In the genomic region with DNA sequence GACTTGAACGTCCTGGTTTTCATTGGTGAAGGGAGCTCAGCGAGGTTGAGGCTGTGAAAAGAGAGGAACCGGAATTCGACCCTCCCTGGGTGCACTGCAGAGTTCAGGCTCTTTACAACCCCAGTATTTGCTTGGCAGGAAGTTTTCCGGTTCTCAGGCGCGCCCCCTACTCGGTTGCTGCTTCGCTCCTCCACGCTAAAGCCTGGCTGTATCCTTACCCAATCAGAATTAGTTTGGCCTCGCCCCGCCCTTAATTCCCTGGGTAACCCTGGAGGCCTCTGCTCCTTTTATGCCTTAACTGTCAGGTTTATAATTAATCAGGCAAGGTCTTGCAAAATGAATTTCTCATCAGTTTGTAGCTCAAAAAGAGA, we compare ENCODE assay signal across 8 mouse cellular contexts. TPM values are rescaled to one million over a fixed set of nuclear protein-coding genes. Genes with fewer than 3 reads are reported as not detected.
A peak's percentile ranks its signal among the peaks of the same experiment; 100 is the strongest.
DNase-seq lines count a peak whose midpoint lies in the region; ATAC-seq and TF ChIP-seq lines count a peak whose summit lies in the region.

No protein-coding gene starts in this region.

- TF ChIP-seq POLR2A in ES-Bruce4 (IDR thresholded peaks at IDR 0.05; ENCODE audit: insufficient read depth, low read length): no peak
- no peak for TF ChIP-seq POLR2A in small intestine, adult 2 months (IDR thresholded peaks at IDR 0.05; ENCODE audit: low read depth, low read length)

- H3K9ac ChIP-seq in ES-Bruce4 (ENCODE audit: low read depth, poor library complexity, severe bottlenecking): peak overlapping the region; percentile 88
- H3K9ac ChIP-seq in hindbrain, embryonic 11.5 days (ENCODE audit: low read depth, low read length): no peak overlapping the region

- peak; percentile 42 for TF ChIP-seq CTCF in ES-Bruce4 (IDR thresholded peaks at IDR 0.05; ENCODE audit: low read depth, low read length)
- TF ChIP-seq CTCF in small intestine, adult 2 months (IDR thresholded peaks at IDR 0.05; ENCODE audit: extremely low read depth, insufficient read length, insufficient replicate concordance, low read depth, low read length): 0 out of 2 replicates have a peak, but pooled peaks have one; percentile 10

- peak; percentile 79 for ATAC-seq in hindbrain, embryonic 11.5 days (ENCODE audit: low FRiP score)
- peak; percentile 72 for ATAC-seq in megakaryocyte-erythroid progenitor cell, adult 5-6 weeks (replicated peaks; ENCODE audit: low FRiP score, low TSS enrichment, poor library complexity, severe bottlenecking)
- no peak for ATAC-seq in erythroblast, adult 5-6 weeks (replicated peaks; ENCODE audit: low FRiP score, poor library complexity, severe bottlenecking)

- no peaks in the 10 kb centered on the region for H3K27me3 ChIP-seq in ES-Bruce4 (ENCODE audit: control insufficient read depth, insufficient read depth, low read length, poor library complexity, severe bottlenecking)
- peaks cover 19% of the 10 kb centered on the region for H3K27me3 ChIP-seq in hindbrain, embryonic 11.5 days (ENCODE audit: control insufficient read depth, insufficient read depth, low read length)
- no peaks in the 10 kb centered on the region for H3K27me3 ChIP-seq in small intestine, adult 2 months (ENCODE audit: control insufficient read depth, insufficient read depth, low read length)

- no peaks in the 10 kb centered on the region for H3K9me3 ChIP-seq in ES-Bruce4 (replicated peaks; ENCODE audit: control insufficient read depth, insufficient read depth, low read length, poor library complexity, severe bottlenecking)
- no peaks in the 10 kb centered on the region for H3K9me3 ChIP-seq in hindbrain, embryonic 11.5 days (ENCODE audit: control insufficient read depth, low read length)

- peak overlapping the region; percentile 60 for H3K27ac ChIP-seq in ES-Bruce4 (ENCODE audit: insufficient read depth, low read length)
- no peak overlapping the region for H3K27ac ChIP-seq in hindbrain, embryonic 11.5 days (ENCODE audit: low read depth, low read length)
- H3K27ac ChIP-seq in small intestine, adult 2 months (ENCODE audit: insufficient read depth, low read depth, low read length): peak overlapping the region; percentile 98

- no peaks in the 10 kb centered on the region for H3K4me1 ChIP-seq in ES-Bruce4 (ENCODE audit: control insufficient read depth, insufficient read depth, low read length)
- no peaks in the 10 kb centered on the region for H3K4me1 ChIP-seq in hindbrain, embryonic 11.5 days (replicated peaks; ENCODE audit: control insufficient read depth, insufficient read depth, low read length)
- peaks cover 9% of the 10 kb centered on the region for H3K4me1 ChIP-seq in small intestine, adult 2 months (ENCODE audit: control insufficient read depth, insufficient read depth, insufficient read length, low read length)

- H3K4me2 ChIP-seq in hindbrain, embryonic 11.5 days (replicated peaks; ENCODE audit: low read depth, low read length): peak overlapping the region; percentile 100

- peak; percentile 65 for DNase-seq in brain, adult 2 months (ENCODE audit: low read depth, low spot score)
- DNase-seq in frontal cortex, postnatal 10 days (ENCODE audit: low spot score in 2 of 2): peak; percentile 35 to 67
- DNase-seq in hindbrain, embryonic 11.5 days (ENCODE audit: low spot score): peak; percentile 79
- peak; percentile 65 to 83 for DNase-seq in left cerebral cortex, postnatal 10 days (ENCODE audit: extremely low spot score in 1 of 2, low spot score in 2 of 2)

- WGBS in hindbrain, embryonic 11.5 days: 0% methylated on average over 12 of the region's 12 CpGs
- WGBS in small intestine, adult 2 months: 1% methylated on average over 12 of the region's 12 CpGs

- no peaks in the 10 kb centered on the region for H3K36me3 ChIP-seq in ES-Bruce4 (ENCODE audit: control insufficient read depth, insufficient read depth, low read length, poor library complexity, severe bottlenecking)
- no peaks in the 10 kb centered on the region for H3K36me3 ChIP-seq in hindbrain, embryonic 11.5 days (ENCODE audit: control insufficient read depth, insufficient read depth, low read length)
- H3K36me3 ChIP-seq in small intestine, adult 2 months (ENCODE audit: control insufficient read depth, insufficient read depth, low read length): no peaks in the 10 kb centered on the region

- peak overlapping the region; percentile 76 for H3K4me3 ChIP-seq in ES-Bruce4 (ENCODE audit: low read depth, low read length)
- peak overlapping the region; percentile 78 for H3K4me3 ChIP-seq in hindbrain, embryonic 11.5 days (ENCODE audit: low read depth, low read length)
- H3K4me3 ChIP-seq in small intestine, adult 2 months (ENCODE audit: low read depth, low read length): peak overlapping the region; percentile 91

- intact Hi-C loops in left cerebral cortex, postnatal 10 days (cut with DNase I): loop anchor here (2.0 to 5.0 kb wide), 2 partner anchors 35 to 102 kb away; no protein-coding TSS in a partner anchor

- TF ChIP-seq EP300 in ES-Bruce4 (IDR thresholded peaks at IDR 0.05; ENCODE audit: insufficient read depth, low read depth, low read length): no peak

RNA-seq across cellular contexts. Expression of a gene that starts 0.8 kb away (rescaled TPM):
- polyA plus RNA-seq in ES-Bruce4 (2011; ENCODE audit: insufficient read depth, insufficient read length, low read depth, missing spikeins): 6.7 and 10.8 TPM in 2 replicates
- 0.98 and 0.99 TPM in 2 replicates for polyA plus RNA-seq in hindbrain, embryonic 11.5 days (2014; fragmentation: Nextera tagmentation; extraction: Ambion mirVana)
- total RNA-seq in left cerebral cortex, postnatal 10 days (2021): 10 to 100 TPM; 20.5 to 25.4 TPM
- not detected in 2 replicates for total RNA-seq in megakaryocyte-erythroid progenitor cell, adult 5-6 weeks (2014; fragmentation: Nextera tagmentation)
- total RNA-seq in megakaryocyte-erythroid progenitor cell, adult 5-6 weeks (2017): not detected in 2 replicates
- 7.8 and 17.3 TPM in 2 replicates for polyA plus RNA-seq in small intestine, adult 2 months (2012; rRNA removed)
- total RNA-seq in erythroblast, adult 5-6 weeks (2015; ENCODE audit: low replicate concordance): not detected in 2 replicates
- total RNA-seq in erythroblast, adult 5-6 weeks (2017; ENCODE audit: low replicate concordance): not detected in 2 replicates

RNA-seq across cellular contexts. Expression of a gene that starts 42.7 kb away (rescaled TPM):
- polyA plus RNA-seq in ES-Bruce4 (2011; ENCODE audit: insufficient read depth, insufficient read length, low read depth, missing spikeins): 0.66 TPM in 1 of 2 replicates, not detected in the other
- 5.1 and 5.7 TPM in 2 replicates for polyA plus RNA-seq in hindbrain, embryonic 11.5 days (2014; fragmentation: Nextera tagmentation; extraction: Ambion mirVana)
- 1 to 10 TPM; 7.2 to 9.9 TPM for total RNA-seq in left cerebral cortex, postnatal 10 days (2021)
- total RNA-seq in megakaryocyte-erythroid progenitor cell, adult 5-6 weeks (2014; fragmentation: Nextera tagmentation): not detected in 2 replicates
- not detected in 2 replicates for total RNA-seq in megakaryocyte-erythroid progenitor cell, adult 5-6 weeks (2017)
- polyA plus RNA-seq in small intestine, adult 2 months (2012; rRNA removed): 0.29 TPM in 1 of 2 replicates, not detected in the other
- not detected in 2 replicates for total RNA-seq in erythroblast, adult 5-6 weeks (2015; ENCODE audit: low replicate concordance)
- not detected in 2 replicates for total RNA-seq in erythroblast, adult 5-6 weeks (2017; ENCODE audit: low replicate concordance)

RNA-seq across cellular contexts. Expression of a gene that starts 43.3 kb away (rescaled TPM):
- 35.8 and 37.7 TPM in 2 replicates for polyA plus RNA-seq in ES-Bruce4 (2011; ENCODE audit: insufficient read depth, insufficient read length, low read depth, missing spikeins)
- polyA plus RNA-seq in hindbrain, embryonic 11.5 days (2014; fragmentation: Nextera tagmentation; extraction: Ambion mirVana): 63.0 and 65.6 TPM in 2 replicates
- 10 to 100 TPM; 28.1 to 28.4 TPM for total RNA-seq in left cerebral cortex, postnatal 10 days (2021)
- 7.6 and 22.8 TPM in 2 replicates for total RNA-seq in megakaryocyte-erythroid progenitor cell, adult 5-6 weeks (2014; fragmentation: Nextera tagmentation)
- total RNA-seq in megakaryocyte-erythroid progenitor cell, adult 5-6 weeks (2017): 29.6 and 34.6 TPM in 2 replicates
- 1.2 and 2.4 TPM in 2 replicates for polyA plus RNA-seq in small intestine, adult 2 months (2012; rRNA removed)
- total RNA-seq in erythroblast, adult 5-6 weeks (2015; ENCODE audit: low replicate concordance): 3.8 and 6.1 TPM in 2 replicates
- 5.3 and 9.5 TPM in 2 replicates for total RNA-seq in erythroblast, adult 5-6 weeks (2017; ENCODE audit: low replicate concordance)

Comparison
In these comparisons a context has a peak if more than half of its experiments do, and no peak if none do; other contexts are left out.
1. RNA of a gene that starts 0.8 kb away (total RNA-seq): 20.5 to 25.4 TPM in left cerebral cortex, postnatal 10 days; not detected in megakaryocyte-erythroid progenitor cell, adult 5-6 weeks and not detected in erythroblast, adult 5-6 weeks; every median in the first group is over 10 times any median in the second.
2. RNA of a gene that starts 42.7 kb away (total RNA-seq): 7.2 to 9.9 TPM in left cerebral cortex, postnatal 10 days; not detected in megakaryocyte-erythroid progenitor cell, adult 5-6 weeks and not detected in erythroblast, adult 5-6 weeks; every median in the first group is over 4 times any median in the second.
3. Peak in every context shown above with its lines, with median percentiles within 50 percentile points of each other: H3K4me3 ChIP-seq and DNase-seq.